Mouse (Mus musculus): Measurements from ENCODE around the gene Abca16.
A peak's percentile ranks its signal among the peaks of the same experiment; 100 is the strongest.

Abca16 gene

GRCm38 (mm10) chr7:120409447-120409846 lies at the start of gene Abca16:
Abca16 (plus strand) TSS chr7:120409647.
- no peak for DNase-seq

- no peak for DNase-seq
These were observed 48.3 kb upstream of the Abca16 start for GRCm38 (mm10) chr7:120361159-120361558.

- peak; percentile 27 to 57 for DNase-seq
These were observed 2.9 kb downstream of the Abca16 start for GRCm38 (mm10) chr7:120412391-120412790.

GRCm38 (mm10) chr7:120426625-120427024 lies 17.2 kb downstream of the Abca16 start:
- no peak for DNase-seq

GRCm38 (mm10) chr7:120431464-120431863 lies 22.0 kb downstream of the Abca16 start:
- DNase-seq = no peak

- no peak for DNase-seq
These were observed 94.6 kb downstream of the Abca16 start for GRCm38 (mm10) chr7:120503891-120504662.

- DNase-seq = no peak
These were observed 95.2 kb downstream of the Abca16 start for GRCm38 (mm10) chr7:120504663-120504979.

GRCm38 (mm10) chr7:120534805-120535204 lies 125.4 kb downstream of the Abca16 start:
- no peak for DNase-seq

GRCm38 (mm10) chr7:120552479-120553180 lies 143.2 kb downstream of the Abca16 start:
- no peak for DNase-seq

- DNase-seq = no peak
These were observed 143.7 kb downstream of the Abca16 start for GRCm38 (mm10) chr7:120553181-120553551.

- DNase-seq = no peak
These were observed 157.9 kb downstream of the Abca16 start for GRCm38 (mm10) chr7:120567366-120567765.

GRCm38 (mm10) chr7:120576520-120576919 lies 167.1 kb downstream of the Abca16 start:
- DNase-seq = no peak
